Mouse (Mus musculus) CD4-positive helper T cell, adult 2 months (primary cell): ENCODE measurements around the gene Ctnna3.
"Not testable (repeated sequence)": the region's sequence is repeated elsewhere in the genome, so short reads cannot be mapped to it uniquely, and the experiment has no call there.

Source experiments
- DNase-seq: peaks from one replicate; pipeline ENCODE4 v3.0.0-alpha.2; 2012; ENCODE audit warnings: low read depth, missing footprints, low spot score

Ctnna3 gene

DNA sequence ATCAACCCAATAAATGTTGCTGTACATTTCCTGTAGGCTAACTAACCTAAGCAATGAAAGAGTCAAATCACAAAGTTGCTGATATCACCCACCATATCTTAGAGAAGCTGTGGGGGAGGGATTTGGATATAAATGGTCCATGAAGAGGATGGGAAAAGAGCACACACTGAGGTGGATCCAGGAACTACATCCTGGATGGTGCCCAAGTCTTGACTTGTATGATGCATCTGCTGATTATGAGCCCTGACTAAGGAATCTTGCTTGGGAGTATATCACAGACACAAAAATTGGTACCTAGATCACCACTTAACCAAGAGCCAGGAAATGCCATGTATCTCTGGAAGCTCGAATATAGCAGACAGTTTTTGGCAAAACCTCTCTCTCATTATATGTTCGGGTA, 1018.7 kb downstream of the Ctnna3 start:
- DNase-seq: no peak

- no peak for DNase-seq
Observed at GRCm38 (mm10) chr10:64483281-64483680, 1053.4 kb downstream of the Ctnna3 start.

DNA sequence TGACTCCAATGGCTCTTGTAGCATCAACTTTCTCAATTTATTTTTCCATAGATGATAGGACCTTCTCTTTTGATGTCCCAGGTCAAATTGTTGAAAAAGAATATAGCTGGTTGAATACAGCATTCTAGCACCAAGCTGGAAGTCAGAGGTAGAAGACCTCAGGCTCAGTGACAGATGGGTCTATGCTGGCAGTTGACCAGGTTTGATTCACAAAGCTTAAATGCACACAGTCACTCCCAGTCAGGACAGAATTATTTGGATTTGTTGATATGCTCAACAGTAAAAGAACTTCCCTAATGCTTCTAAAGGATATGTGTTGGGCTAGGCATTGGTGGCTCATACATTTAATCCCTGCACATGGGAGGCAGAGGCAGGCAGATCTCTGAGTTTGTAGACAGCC, 1059.6 kb downstream of the Ctnna3 start:
- DNase-seq: no peak

GRCm38 (mm10) chr10:64543647-64544046, 1113.7 kb downstream of the Ctnna3 start:
- no peak for DNase-seq

DNA sequence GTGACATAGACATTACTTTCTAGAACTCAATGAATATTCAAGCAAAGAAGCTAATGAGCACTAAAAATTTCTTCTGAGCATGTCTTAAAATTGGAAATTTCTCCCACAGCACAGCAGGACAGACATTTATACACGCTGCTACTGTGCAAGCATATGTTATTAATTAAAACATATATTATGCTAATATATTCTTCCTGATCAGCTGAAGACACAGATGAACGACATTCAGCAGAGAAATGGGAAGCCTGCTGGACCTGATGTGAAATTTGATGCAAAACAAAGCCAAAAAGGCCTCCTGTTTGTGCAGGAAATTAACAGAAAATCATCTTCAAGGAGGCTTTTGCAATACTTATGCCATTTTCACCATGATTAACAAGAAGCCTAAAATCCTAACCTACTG, 1114.5 kb downstream of the Ctnna3 start:
- DNase-seq: no peak

DNA sequence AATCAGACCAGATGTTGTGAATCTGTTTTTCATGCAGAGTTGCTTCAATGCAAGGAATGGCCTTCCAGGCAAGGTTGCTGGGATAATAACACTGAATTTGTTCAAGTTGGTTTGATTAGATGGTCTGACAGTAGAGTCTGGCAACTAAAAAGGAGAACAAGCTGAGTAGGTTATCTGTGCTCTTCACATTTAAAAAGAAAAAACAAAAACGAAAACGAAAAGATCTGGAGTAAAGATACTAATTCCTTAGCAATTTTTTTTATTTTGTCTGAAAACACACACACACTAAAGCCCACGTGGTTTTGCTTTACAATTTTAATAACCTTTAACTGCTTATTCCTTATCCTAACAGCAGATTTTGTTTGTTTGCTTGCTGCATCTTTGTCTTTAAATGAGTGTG, 1141.4 kb downstream of the Ctnna3 start:
- no peak for DNase-seq

GRCm38 (mm10) chr10:64588116-64588515, 1158.2 kb downstream of the Ctnna3 start:
- DNase-seq: no peak

- DNase-seq: no peak
Observed at GRCm38 (mm10) chr10:64636760-64637159, 1206.9 kb downstream of the Ctnna3 start.

DNA sequence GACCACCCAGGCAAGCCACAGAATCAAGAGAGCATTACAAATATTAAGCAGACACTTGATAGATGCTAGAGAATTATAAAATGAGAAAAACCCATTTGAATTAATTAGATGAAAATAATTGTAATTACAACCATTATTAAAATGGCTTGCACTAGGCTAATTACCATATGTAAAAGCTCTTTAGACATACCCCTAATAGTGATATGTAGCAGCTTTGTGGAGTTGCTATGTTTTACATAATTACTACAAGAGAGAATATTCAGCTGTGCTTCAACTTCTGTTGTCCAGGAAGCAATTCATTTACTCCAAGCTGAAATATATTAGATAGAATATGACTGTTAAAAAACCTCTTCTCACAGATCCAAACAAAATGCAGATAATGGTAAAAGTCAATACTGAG, 1209.2 kb downstream of the Ctnna3 start:
- DNase-seq: no peak

GRCm38 (mm10) chr10:64641093-64641492, 1211.2 kb downstream of the Ctnna3 start:
- DNase-seq: no peak

- DNase-seq: no peak
Observed at GRCm38 (mm10) chr10:64641576-64641975, 1211.7 kb downstream of the Ctnna3 start.

DNA sequence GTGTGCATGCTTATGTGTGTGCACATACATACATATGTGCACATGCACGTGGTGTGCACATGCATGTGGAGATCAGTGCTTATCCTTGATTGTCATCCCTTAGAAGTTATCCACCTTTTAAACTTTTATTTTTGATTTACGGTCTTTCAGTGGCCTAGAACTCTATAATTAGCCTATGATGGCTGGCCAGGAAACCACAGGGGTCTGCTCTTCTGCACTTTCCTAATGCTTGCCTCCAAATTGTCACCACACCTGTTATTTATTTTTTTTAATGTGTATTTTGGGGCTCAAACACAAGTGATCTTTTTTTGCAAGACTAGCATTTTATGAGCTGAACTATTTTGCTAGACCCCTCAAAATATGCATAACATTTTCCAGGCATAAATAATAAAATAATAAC, 1214.1 kb downstream of the Ctnna3 start:
- DNase-seq: no peak

- DNase-seq: no peak
Observed at GRCm38 (mm10) chr10:64661190-64661589, 1231.3 kb downstream of the Ctnna3 start.

DNA sequence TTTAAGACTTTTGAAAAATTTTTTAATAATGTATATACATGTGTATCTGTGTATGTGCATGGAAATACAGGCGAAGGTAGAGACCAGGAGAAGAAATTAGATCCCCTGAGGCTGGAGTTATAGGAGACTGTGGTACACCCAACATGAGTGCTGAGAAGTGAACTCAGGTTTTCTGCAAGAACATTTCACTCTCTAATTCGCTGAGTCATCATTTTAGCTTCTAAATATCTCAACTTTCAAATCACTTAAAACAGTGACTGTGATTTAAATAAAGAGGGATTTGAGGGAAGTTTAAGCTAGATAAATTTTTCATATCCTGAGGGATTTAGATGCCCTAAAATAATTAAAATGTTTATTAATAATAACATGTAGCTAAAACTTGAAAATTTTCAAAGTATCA, 1241.6 kb downstream of the Ctnna3 start:
- DNase-seq: no peak

DNA sequence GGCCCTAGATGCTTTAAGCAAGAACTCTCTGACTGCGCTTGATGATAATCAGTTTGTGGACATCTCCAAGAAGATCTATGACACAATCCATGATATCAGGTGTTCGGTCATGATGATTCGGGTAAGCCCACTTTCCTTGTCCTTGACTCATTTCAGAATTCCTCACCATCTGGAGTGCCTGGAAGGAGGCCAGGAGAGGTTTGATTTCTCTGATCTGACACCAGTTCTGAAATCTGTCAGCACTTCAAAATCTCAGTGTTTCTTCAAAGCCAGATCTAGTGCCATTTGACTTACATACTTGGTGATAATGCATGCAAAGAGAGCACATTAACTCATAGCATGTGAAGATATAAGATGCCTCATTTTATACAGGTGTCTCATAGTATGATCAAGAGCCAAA, 1245.9 kb downstream of the Ctnna3 start:
- DNase-seq: no peak

- DNase-seq: no peak
Observed at GRCm38 (mm10) chr10:64710017-64710416, 1280.1 kb downstream of the Ctnna3 start.

DNA sequence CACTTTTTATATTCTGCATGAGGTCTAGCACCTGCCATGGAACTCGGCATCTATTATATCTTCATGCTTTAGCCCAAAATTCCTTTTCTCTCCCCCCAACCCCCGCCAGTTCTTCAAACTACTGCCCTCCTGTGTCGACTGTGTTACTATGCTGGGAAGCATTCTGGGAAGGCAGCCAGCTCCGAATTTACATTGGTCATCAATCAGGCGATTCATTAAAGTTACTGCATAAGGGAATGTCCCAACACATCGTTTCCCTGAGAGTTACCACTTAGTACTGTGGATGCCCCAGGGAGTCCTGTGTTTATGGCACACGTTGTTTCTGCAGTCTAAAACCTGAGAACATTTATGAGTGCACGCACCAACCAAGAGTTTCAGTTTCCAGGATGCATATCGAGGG, 1288.1 kb downstream of the Ctnna3 start:
- no peak for DNase-seq

DNA sequence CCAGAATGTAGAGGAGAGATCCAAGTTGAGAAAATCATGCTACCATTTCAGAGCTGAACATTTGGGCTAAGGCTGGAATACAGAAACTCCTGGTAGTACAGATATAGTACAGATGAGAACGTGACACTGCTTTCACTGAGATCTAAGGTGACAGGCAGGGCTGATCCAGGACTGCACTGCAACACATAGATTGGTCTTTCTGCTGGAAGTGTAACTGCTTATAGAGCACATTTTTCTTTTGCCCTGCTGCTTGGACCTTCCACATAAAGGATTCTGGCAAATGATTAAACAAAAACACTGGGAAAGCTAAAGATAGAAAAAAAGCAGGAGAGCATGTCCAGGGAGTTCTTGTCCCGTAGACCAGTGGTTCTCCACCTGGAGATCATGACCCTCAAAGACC, 1305.8 kb downstream of the Ctnna3 start:
- DNase-seq: no peak

- no peak for DNase-seq
Observed at GRCm38 (mm10) chr10:64736616-64737015, 1306.7 kb downstream of the Ctnna3 start.

- DNase-seq: not testable (repeated sequence)
Observed at GRCm38 (mm10) chr10:64741721-64742120, 1311.8 kb downstream of the Ctnna3 start.

DNA sequence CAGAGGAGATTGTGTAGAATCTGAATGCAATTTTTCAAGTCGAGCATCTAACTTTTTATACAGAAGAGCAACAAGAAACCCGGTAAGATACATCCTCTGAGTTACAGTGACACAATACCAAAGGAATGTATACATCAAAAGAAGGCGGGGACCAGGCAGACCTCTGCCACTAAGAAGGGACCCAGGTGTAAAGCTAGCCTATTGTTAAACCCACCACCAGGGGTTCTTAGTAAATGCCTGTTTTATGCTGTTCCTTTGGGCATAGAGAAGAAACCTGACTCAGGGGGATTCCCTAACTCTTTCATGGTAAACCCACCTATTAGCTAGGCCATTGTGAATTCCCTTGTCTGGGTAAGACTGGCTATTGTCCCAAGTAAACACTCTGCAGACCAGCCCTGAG, 1314.2 kb downstream of the Ctnna3 start:
- DNase-seq: not testable (repeated sequence)

DNA sequence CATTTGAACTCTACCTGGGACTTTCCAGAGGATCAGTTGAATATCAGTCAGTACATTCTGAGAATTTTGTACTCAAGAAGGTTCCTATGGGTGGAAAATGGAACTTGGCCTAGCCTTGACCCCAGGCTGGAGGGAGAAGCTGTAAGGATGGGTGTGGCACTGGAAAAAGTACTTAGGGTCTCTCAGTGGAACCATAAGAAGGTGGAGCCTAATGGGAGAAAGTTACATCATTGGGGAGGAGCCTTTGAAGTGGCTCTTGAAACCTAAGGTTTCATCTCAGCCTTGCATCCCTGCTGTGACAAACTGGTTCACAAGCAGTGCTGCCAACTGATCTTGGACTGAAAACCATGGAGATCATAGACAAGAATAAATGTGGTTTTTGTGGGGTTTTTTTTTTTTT, 1318.8 kb downstream of the Ctnna3 start:
- DNase-seq: no peak

DNA sequence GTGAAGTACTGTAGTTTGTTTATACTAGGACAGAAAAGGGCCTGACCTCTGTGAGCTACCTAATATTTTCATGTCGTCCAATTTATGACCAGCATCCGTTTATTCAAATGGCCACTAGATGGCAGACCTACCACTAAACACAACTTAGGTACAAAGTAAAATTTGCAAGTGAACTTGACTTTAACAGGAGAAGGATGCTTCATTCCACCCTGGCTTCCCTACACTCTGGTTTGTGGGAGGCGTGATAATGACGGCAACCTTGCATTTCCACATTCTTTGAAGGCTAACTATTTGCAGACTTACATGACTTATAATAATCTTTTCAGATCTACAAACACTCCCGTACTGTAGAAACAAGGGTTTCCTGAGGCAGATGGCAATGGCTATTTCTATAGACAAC, 1320.9 kb downstream of the Ctnna3 start:
- DNase-seq: no peak

DNA sequence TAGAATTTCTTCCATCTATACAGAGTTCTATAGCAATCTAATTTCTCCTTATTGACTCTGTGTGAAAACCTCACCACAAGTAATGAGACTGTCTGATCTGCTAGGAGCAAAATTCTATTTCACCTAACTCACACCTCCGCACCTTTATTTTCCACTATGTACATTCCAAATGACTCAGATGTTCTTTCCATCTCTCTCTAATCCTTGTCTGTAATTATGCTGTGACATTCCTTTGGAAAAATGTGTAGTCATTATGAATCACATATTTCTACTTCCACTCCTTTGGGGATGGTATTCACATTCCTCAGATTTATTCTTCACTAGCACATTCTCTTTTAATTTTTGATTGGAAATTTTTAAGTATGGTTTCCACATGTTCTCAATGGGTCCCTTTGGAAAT, 1406.4 kb downstream of the Ctnna3 start:
- DNase-seq: no peak

- DNase-seq: no peak
Observed at GRCm38 (mm10) chr10:64861439-64861838, 1431.5 kb downstream of the Ctnna3 start.
